ENCODE assay signal across 8 mouse cellular contexts in genomic region chr13:55369531-55370114, GRCm38 (mm10). TPM values are rescaled to one million over a fixed set of nuclear protein-coding genes. Genes with fewer than 3 reads are reported as not detected.
DNase-seq lines count a peak whose midpoint lies in the region; ATAC-seq and TF ChIP-seq lines count a peak whose summit lies in the region.

Gene Rgs14 (plus strand): TSS chr13:55369732.

- H3K9me3 ChIP-seq in forebrain, postnatal 0 days (ENCODE audit: low read length) = no peaks in the 10 kb centered on the region
- no peaks in the 10 kb centered on the region for H3K9me3 ChIP-seq in forebrain, embryonic 15.5 days
- no peaks in the 10 kb centered on the region for H3K9me3 ChIP-seq in liver, embryonic 13.5 days (replicated peaks)

- peak within 1 kb of the TSS; percentile 27 for H3K4me2 ChIP-seq in forebrain, postnatal 0 days (ENCODE audit: low read depth)
- H3K4me2 ChIP-seq in forebrain, embryonic 15.5 days (replicated peaks) = no peak within 1 kb of the TSS
- peak within 1 kb of the TSS; percentile 68 for H3K4me2 ChIP-seq in liver, embryonic 13.5 days

- H3K9ac ChIP-seq in forebrain, postnatal 0 days = no peak within 1 kb of the TSS
- no peak within 1 kb of the TSS for H3K9ac ChIP-seq in forebrain, embryonic 15.5 days (replicated peaks)
- H3K9ac ChIP-seq in liver, embryonic 13.5 days = peak within 1 kb of the TSS; percentile 59

- no peak for TF ChIP-seq CTCF in forebrain, postnatal 0 days (IDR thresholded peaks at IDR 0.05; ENCODE audit: low read depth)
- no peak for TF ChIP-seq CTCF in bone marrow macrophage, adult 2 months (IDR thresholded peaks at IDR 0.05; ENCODE audit: low read depth, low read length)

- 0 out of 2 replicates have a peak, but pooled peaks have one; percentile 6 for ATAC-seq in forebrain, postnatal 0 days
- no peak for ATAC-seq in forebrain, embryonic 15.5 days (replicated peaks)
- peak; percentile 90 for ATAC-seq in liver, embryonic 13.5 days (ENCODE audit: low read depth)

- WGBS in forebrain, postnatal 0 days = 62% methylated on average over 13 of the region's 13 CpGs
- 62% methylated on average over 13 of the region's 13 CpGs for WGBS in forebrain, embryonic 15.5 days
- WGBS in liver, embryonic 13.5 days (ENCODE audit: insufficient replicate concordance) = 13% methylated on average over 13 of the region's 13 CpGs

- H3K27me3 ChIP-seq in forebrain, postnatal 0 days (ENCODE audit: insufficient read depth, low read length) = peaks cover 7% of the 10 kb centered on the region; the same call in 1 of the 2 replicates
- peaks cover 14% of the 10 kb centered on the region; the same call in 1 of the 2 replicates for H3K27me3 ChIP-seq in forebrain, embryonic 15.5 days
- H3K27me3 ChIP-seq in liver, embryonic 13.5 days = peaks cover 6% of the 10 kb centered on the region; the same call in 1 of the 2 replicates

- DNase-seq in forebrain, postnatal 0 days = no peak
- peak; percentile 14 to 19 for DNase-seq in heart, postnatal 14 days
- DNase-seq in liver, embryonic 13.5 days = no peak
- peak; percentile 31 for DNase-seq in right cerebral cortex, postnatal 14 days
- DNase-seq in testis, postnatal 14 days (ENCODE audit: low spot score) = no peak
- DNase-seq in adrenal gland, postnatal 4 days (ENCODE audit: low spot score in 2 of 2) = no peak

- H3K36me3 ChIP-seq in forebrain, postnatal 0 days (ENCODE audit: insufficient read depth) = no peaks in the 10 kb centered on the region
- H3K36me3 ChIP-seq in forebrain, embryonic 15.5 days = no peaks in the 10 kb centered on the region
- H3K36me3 ChIP-seq in liver, embryonic 13.5 days = no peaks in the 10 kb centered on the region

- no peak within 1 kb of the TSS for H3K27ac ChIP-seq in forebrain, postnatal 0 days (ENCODE audit: low read depth, low read length)
- H3K27ac ChIP-seq in forebrain, embryonic 15.5 days (replicated peaks) = no peak within 1 kb of the TSS
- H3K27ac ChIP-seq in bone marrow macrophage, adult 2 months (ENCODE audit: insufficient read depth, low read depth, low read length) = peak within 1 kb of the TSS; percentile 93
- peak within 1 kb of the TSS; percentile 41 for H3K27ac ChIP-seq in liver, embryonic 13.5 days

- TF ChIP-seq POLR2A in bone marrow macrophage, adult 2 months (IDR thresholded peaks at IDR 0.05; ENCODE audit: borderline replicate concordance, low read depth, low read length) = peak; percentile 59; the same call in 1 of the 2 replicates

- no peaks in the 10 kb centered on the region for H3K4me1 ChIP-seq in forebrain, postnatal 0 days (ENCODE audit: insufficient read depth)
- H3K4me1 ChIP-seq in forebrain, embryonic 15.5 days = no peaks in the 10 kb centered on the region
- H3K4me1 ChIP-seq in bone marrow macrophage, adult 2 months (ENCODE audit: control insufficient read depth, insufficient read depth, low read length) = peaks cover 39% of the 10 kb centered on the region
- peaks cover 45% of the 10 kb centered on the region for H3K4me1 ChIP-seq in liver, embryonic 13.5 days (replicated peaks)

- H3K4me3 ChIP-seq in forebrain, postnatal 0 days (ENCODE audit: low read depth, low read length) = no peak within 1 kb of the TSS
- no peak within 1 kb of the TSS for H3K4me3 ChIP-seq in forebrain, embryonic 15.5 days
- peak within 1 kb of the TSS; percentile 72 for H3K4me3 ChIP-seq in bone marrow macrophage, adult 2 months (ENCODE audit: insufficient read depth, low read length)
- H3K4me3 ChIP-seq in liver, embryonic 13.5 days (replicated peaks) = peak within 1 kb of the TSS; percentile 48

- intact Hi-C loops in heart, postnatal 14 days (cut with DNase I) = no loop called here

RNA-seq across cellular contexts. Expression of gene Rgs14, which starts in this region (rescaled TPM):
- total RNA-seq in forebrain, postnatal 0 days (2014; rRNA removed) = 4.0 and 4.4 TPM in 2 replicates
- polyA plus RNA-seq in forebrain, postnatal 0 days (2015; fragmentation: Nextera tagmentation; extraction: Ambion mirVana) = 2.5 and 3.9 TPM in 2 replicates
- 0.37 and 0.81 TPM in 2 replicates for polyA plus RNA-seq in forebrain, embryonic 15.5 days (2015; fragmentation: Nextera tagmentation; extraction: Ambion mirVana)
- polyA plus RNA-seq in bone marrow macrophage, adult 2 months (2012; ENCODE audit: insufficient read depth, insufficient read length, missing spikeins) = 34.7 and 39.1 TPM in 2 replicates
- 1 to 10 TPM in 1 of 2 experiments, under 1 TPM in 1; 0.65 to 1.6 TPM for total RNA-seq in heart, postnatal 14 days (2021)
- polyA plus RNA-seq in liver, embryonic 13.5 days (2015; fragmentation: Nextera tagmentation; extraction: Ambion mirVana) = 1.4 and 1.8 TPM in 2 replicates
- total RNA-seq in adrenal gland, postnatal 4 days (2021) = 1 to 10 TPM; 1.0 to 1.1 TPM

Comparison
In these comparisons a context has a peak if more than half of its experiments do, and no peak if none do; other contexts are left out.
1. DNase-seq: peak in heart, postnatal 14 days (2 of 2) and right cerebral cortex, postnatal 14 days (single experiment); none in forebrain, postnatal 0 days (single experiment), liver, embryonic 13.5 days (single experiment), testis, postnatal 14 days (single experiment) and adrenal gland, postnatal 4 days (0 of 2).
2. H3K27ac ChIP-seq: peak in bone marrow macrophage, adult 2 months (single experiment) and liver, embryonic 13.5 days (single experiment); none in forebrain, postnatal 0 days (single experiment) and forebrain, embryonic 15.5 days (single experiment).
3. H3K4me3 ChIP-seq: peak in bone marrow macrophage, adult 2 months (single experiment) and liver, embryonic 13.5 days (single experiment); none in forebrain, postnatal 0 days (single experiment) and forebrain, embryonic 15.5 days (single experiment).